Mouse (Mus musculus): ENCODE data around the gene Phactr2. TPM values are rescaled to one million over a fixed set of nuclear protein-coding genes. Genes with fewer than 3 reads are reported as not detected.

Phactr2 gene
- polyA plus RNA-seq, 1 experiment from 2014 or later = 24.0 TPM

- Histone ChIP-seq H3K9me3 (replicated peaks; ENCODE audit: control insufficient read depth, low read length) (no peaks in the 10 kb centered on the region), H3K4me2 (ENCODE audit: low read depth, low read length) (no peak overlapping the region), H3K27me3 (ENCODE audit: control insufficient read depth, insufficient read depth, low read length) (no peaks in the 10 kb centered on the region), H3K36me3 (replicated peaks; ENCODE audit: control insufficient read depth, insufficient read depth, low read depth, low read length) (no peaks in the 10 kb centered on the region), H3K9ac (replicated peaks; ENCODE audit: low read length) (no peak overlapping the region), H3K4me3 (ENCODE audit: low read depth, low read length) (no peak overlapping the region), H3K27ac (replicated peaks; ENCODE audit: low read depth, low read length) (no peak overlapping the region), H3K4me1 (ENCODE audit: control insufficient read depth, insufficient read depth, low read length) (peaks cover 2% of the 10 kb centered on the region)
- 90% methylated on average over 7 of the region's 7 CpGs for WGBS
- DNase-seq (ENCODE audit: low spot score) (no peak), ATAC-seq (replicated peaks; ENCODE audit: insufficient number of reproducible peaks, low FRiP score, low TSS enrichment, low read depth) (no peak; the same call in 1 of the 2 replicates)
Observed at GRCm38 (mm10) chr10:13428536-13428935, 45.7 kb downstream of the Phactr2 start.

GRCm38 (mm10) chr10:13427599-13427998, 46.6 kb downstream of the Phactr2 start:
- Histone ChIP-seq H3K4me2 (ENCODE audit: low read depth, low read length) (no peak overlapping the region), H3K9ac (replicated peaks; ENCODE audit: low read length) (no peak overlapping the region), H3K27ac (replicated peaks; ENCODE audit: low read depth, low read length) (no peak overlapping the region), H3K9me3 (replicated peaks; ENCODE audit: control insufficient read depth, low read length) (no peaks in the 10 kb centered on the region), H3K4me3 (ENCODE audit: low read depth, low read length) (no peak overlapping the region), H3K36me3 (replicated peaks; ENCODE audit: control insufficient read depth, insufficient read depth, low read depth, low read length) (no peaks in the 10 kb centered on the region), H3K4me1 (ENCODE audit: control insufficient read depth, insufficient read depth, low read length) (peaks cover 2% of the 10 kb centered on the region), H3K27me3 (ENCODE audit: control insufficient read depth, insufficient read depth, low read length) (no peaks in the 10 kb centered on the region)
- DNase-seq (ENCODE audit: low spot score) (no peak), ATAC-seq (replicated peaks; ENCODE audit: insufficient number of reproducible peaks, low FRiP score, low TSS enrichment, low read depth) (no peak)
- 87% methylated on average over 10 of the region's 10 CpGs for WGBS

- ATAC-seq (replicated peaks; ENCODE audit: insufficient number of reproducible peaks, low FRiP score, low TSS enrichment, low read depth) (no peak), DNase-seq (ENCODE audit: low spot score) (no peak)
- Histone ChIP-seq H3K27ac (replicated peaks; ENCODE audit: low read depth, low read length) (no peak overlapping the region), H3K9ac (replicated peaks; ENCODE audit: low read length) (no peak overlapping the region), H3K4me3 (ENCODE audit: low read depth, low read length) (no peak overlapping the region), H3K4me1 (ENCODE audit: control insufficient read depth, insufficient read depth, low read length) (no peaks in the 10 kb centered on the region), H3K4me2 (ENCODE audit: low read depth, low read length) (no peak overlapping the region), H3K27me3 (ENCODE audit: control insufficient read depth, insufficient read depth, low read length) (no peaks in the 10 kb centered on the region), H3K36me3 (replicated peaks; ENCODE audit: control insufficient read depth, insufficient read depth, low read depth, low read length) (no peaks in the 10 kb centered on the region), H3K9me3 (replicated peaks; ENCODE audit: control insufficient read depth, low read length) (no peaks in the 10 kb centered on the region)
- 87% methylated on average over 9 of the region's 9 CpGs for WGBS
Observed at GRCm38 (mm10) chr10:13425198-13425597, 49.0 kb downstream of the Phactr2 start.

- H3K27me3 ChIP-seq (ENCODE audit: control insufficient read depth, insufficient read depth, low read length) = no peaks in the 10 kb centered on the region
- no peak overlapping the region for H3K27ac ChIP-seq (replicated peaks; ENCODE audit: low read depth, low read length)
- no peak overlapping the region for H3K4me3 ChIP-seq (ENCODE audit: low read depth, low read length)
- WGBS = 91% methylated on average over 17 of the region's 17 CpGs
- ATAC-seq (replicated peaks; ENCODE audit: insufficient number of reproducible peaks, low FRiP score, low TSS enrichment, low read depth) (no peak), DNase-seq (ENCODE audit: low spot score) (no peak)
- no peak overlapping the region for H3K4me2 ChIP-seq (ENCODE audit: low read depth, low read length)
- H3K36me3 ChIP-seq (replicated peaks; ENCODE audit: control insufficient read depth, insufficient read depth, low read depth, low read length) = no peaks in the 10 kb centered on the region
- H3K9ac ChIP-seq (replicated peaks; ENCODE audit: low read length) = no peak overlapping the region
- no peaks in the 10 kb centered on the region for H3K9me3 ChIP-seq (replicated peaks; ENCODE audit: control insufficient read depth, low read length)
- H3K4me1 ChIP-seq (ENCODE audit: control insufficient read depth, insufficient read depth, low read length) = no peaks in the 10 kb centered on the region
Observed at GRCm38 (mm10) chr10:13424508-13424907, 49.7 kb downstream of the Phactr2 start.

GRCm38 (mm10) chr10:13424015-13424414, 50.2 kb downstream of the Phactr2 start:
- Histone ChIP-seq H3K9me3 (replicated peaks; ENCODE audit: control insufficient read depth, low read length) (no peaks in the 10 kb centered on the region), H3K4me3 (ENCODE audit: low read depth, low read length) (no peak overlapping the region), H3K9ac (replicated peaks; ENCODE audit: low read length) (no peak overlapping the region), H3K27me3 (ENCODE audit: control insufficient read depth, insufficient read depth, low read length) (no peaks in the 10 kb centered on the region), H3K27ac (replicated peaks; ENCODE audit: low read depth, low read length) (no peak overlapping the region), H3K36me3 (replicated peaks; ENCODE audit: control insufficient read depth, insufficient read depth, low read depth, low read length) (no peaks in the 10 kb centered on the region), H3K4me2 (ENCODE audit: low read depth, low read length) (no peak overlapping the region), H3K4me1 (ENCODE audit: control insufficient read depth, insufficient read depth, low read length) (no peaks in the 10 kb centered on the region)
- 90% methylated on average over 10 of the region's 10 CpGs for WGBS
- ATAC-seq (replicated peaks; ENCODE audit: insufficient number of reproducible peaks, low FRiP score, low TSS enrichment, low read depth) = no peak
- no peak for DNase-seq (ENCODE audit: low spot score)

- H3K36me3 ChIP-seq (replicated peaks; ENCODE audit: control insufficient read depth, insufficient read depth, low read depth, low read length) = no peaks in the 10 kb centered on the region
- ATAC-seq (replicated peaks; ENCODE audit: insufficient number of reproducible peaks, low FRiP score, low TSS enrichment, low read depth) (no peak), DNase-seq (ENCODE audit: low spot score) (no peak)
- no peak overlapping the region for H3K9ac ChIP-seq (replicated peaks; ENCODE audit: low read length)
- H3K27me3 ChIP-seq (ENCODE audit: control insufficient read depth, insufficient read depth, low read length) = no peaks in the 10 kb centered on the region
- H3K4me3 ChIP-seq (ENCODE audit: low read depth, low read length) = no peak overlapping the region
- H3K27ac ChIP-seq (replicated peaks; ENCODE audit: low read depth, low read length) = no peak overlapping the region
- H3K4me1 ChIP-seq (ENCODE audit: control insufficient read depth, insufficient read depth, low read length) = no peaks in the 10 kb centered on the region
- H3K9me3 ChIP-seq (replicated peaks; ENCODE audit: control insufficient read depth, low read length) = no peaks in the 10 kb centered on the region
- no peak overlapping the region for H3K4me2 ChIP-seq (ENCODE audit: low read depth, low read length)
- WGBS = 86% methylated on average over 9 of the region's 9 CpGs
Observed at GRCm38 (mm10) chr10:13422121-13422520, 52.1 kb downstream of the Phactr2 start.

- Histone ChIP-seq H3K4me2 (ENCODE audit: low read depth, low read length) (no peak overlapping the region), H3K27me3 (ENCODE audit: control insufficient read depth, insufficient read depth, low read length) (no peaks in the 10 kb centered on the region), H3K4me1 (ENCODE audit: control insufficient read depth, insufficient read depth, low read length) (no peaks in the 10 kb centered on the region), H3K9ac (replicated peaks; ENCODE audit: low read length) (no peak overlapping the region), H3K27ac (replicated peaks; ENCODE audit: low read depth, low read length) (no peak overlapping the region), H3K4me3 (ENCODE audit: low read depth, low read length) (no peak overlapping the region), H3K36me3 (replicated peaks; ENCODE audit: control insufficient read depth, insufficient read depth, low read depth, low read length) (no peaks in the 10 kb centered on the region), H3K9me3 (replicated peaks; ENCODE audit: control insufficient read depth, low read length) (no peaks in the 10 kb centered on the region)
- ATAC-seq (replicated peaks; ENCODE audit: insufficient number of reproducible peaks, low FRiP score, low TSS enrichment, low read depth) (no peak), DNase-seq (ENCODE audit: low spot score) (peak; percentile 33)
- 38% methylated on average over 4 of the region's 4 CpGs for WGBS
Observed at GRCm38 (mm10) chr10:13419246-13419645, 55.0 kb downstream of the Phactr2 start.

- H3K4me1 ChIP-seq (ENCODE audit: control insufficient read depth, insufficient read depth, low read length) = no peaks in the 10 kb centered on the region
- H3K36me3 ChIP-seq (replicated peaks; ENCODE audit: control insufficient read depth, insufficient read depth, low read depth, low read length) = no peaks in the 10 kb centered on the region
- H3K27me3 ChIP-seq (ENCODE audit: control insufficient read depth, insufficient read depth, low read length) = no peaks in the 10 kb centered on the region
- no peak overlapping the region for H3K4me3 ChIP-seq (ENCODE audit: low read depth, low read length)
- WGBS = 66% methylated on average over 8 of the region's 8 CpGs
- no peak overlapping the region for H3K4me2 ChIP-seq (ENCODE audit: low read depth, low read length)
- H3K27ac ChIP-seq (replicated peaks; ENCODE audit: low read depth, low read length) = no peak overlapping the region
- no peaks in the 10 kb centered on the region for H3K9me3 ChIP-seq (replicated peaks; ENCODE audit: control insufficient read depth, low read length)
- no peak overlapping the region for H3K9ac ChIP-seq (replicated peaks; ENCODE audit: low read length)
- peak; percentile 45 for DNase-seq (ENCODE audit: low spot score)
- no peak for ATAC-seq (replicated peaks; ENCODE audit: insufficient number of reproducible peaks, low FRiP score, low TSS enrichment, low read depth)
Observed at GRCm38 (mm10) chr10:13415489-13416104, 58.6 kb downstream of the Phactr2 start.
